ENCODE assay signal across 10 mouse cellular contexts in the genomic region with DNA sequence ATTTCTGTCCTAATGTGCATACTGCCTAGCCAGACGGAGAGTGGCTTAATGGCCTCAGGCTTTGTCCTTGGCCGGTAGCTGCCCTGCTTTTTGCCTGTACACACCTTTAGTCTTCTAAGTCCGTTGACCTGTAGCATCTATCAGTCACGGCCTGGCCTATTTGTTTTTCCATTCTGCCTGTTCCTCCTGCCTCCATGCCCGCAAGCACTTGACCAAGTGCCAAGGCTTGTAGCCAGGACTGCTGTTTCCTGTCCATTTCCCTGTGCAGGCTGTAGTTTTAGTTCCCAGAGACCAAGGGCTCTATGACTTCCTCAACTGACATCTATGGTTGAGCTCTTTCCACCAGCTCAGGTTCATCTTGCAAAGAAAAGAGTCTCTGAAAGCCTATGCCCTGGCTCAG.
DNase-seq lines count a peak whose midpoint lies in the region; ATAC-seq and TF ChIP-seq lines count a peak whose summit lies in the region.
"Had no signal": no experiment of that assay in that cellular context is flagged by ENCODE, and none has a peak within 500 bp of the region (broad histone marks: within the 10 kb centered on the region; RNA-seq: fewer than 3 reads in every experiment).

No protein-coding gene starts in this region.

- no peaks in the 10 kb centered on the region for H3K9me3 ChIP-seq in kidney, postnatal 0 days (replicated peaks; ENCODE audit: low read length)

- no peaks in the 10 kb centered on the region for H3K27me3 ChIP-seq in kidney, postnatal 0 days (ENCODE audit: insufficient read depth, low read length)
- H3K27me3 ChIP-seq: embryonic facial prominence, embryonic 13.5 days had no signal

- H3K9ac ChIP-seq in kidney, postnatal 0 days (ENCODE audit: low read depth, low read length): no peak overlapping the region
- H3K9ac ChIP-seq: embryonic facial prominence, embryonic 13.5 days had no signal

- H3K27ac ChIP-seq in kidney, postnatal 0 days: no peak overlapping the region
- H3K27ac ChIP-seq: embryonic facial prominence, embryonic 13.5 days had no signal

- no peak overlapping the region for H3K4me2 ChIP-seq in kidney, postnatal 0 days (ENCODE audit: low read length)
- H3K4me2 ChIP-seq: embryonic facial prominence, embryonic 13.5 days had no signal

- no peaks in the 10 kb centered on the region for H3K36me3 ChIP-seq in kidney, postnatal 0 days (ENCODE audit: insufficient read depth, low read length)
- H3K36me3 ChIP-seq: embryonic facial prominence, embryonic 13.5 days had no signal

- H3K4me3 ChIP-seq in kidney, postnatal 0 days (replicated peaks; ENCODE audit: low read depth, low read length): no peak overlapping the region
- H3K4me3 ChIP-seq: embryonic facial prominence, embryonic 13.5 days had no signal

- 0 out of 2 replicates have a peak, but pooled peaks cover 6% of the 10 kb centered on the region for H3K4me1 ChIP-seq in kidney, postnatal 0 days (replicated peaks; ENCODE audit: insufficient read depth, low read length)

- DNase-seq in Muller cell, postnatal 12 days (ENCODE audit: inconsistent ontology term): peak; percentile 33
- peak; percentile 40 for DNase-seq in NIH3T3 (ENCODE audit: low read depth)
- DNase-seq in kidney, postnatal 0 days (ENCODE audit: low spot score): peak; percentile 31
- DNase-seq in frontal cortex, postnatal 14 days (ENCODE audit: low spot score in 2 of 2): no peak
- no peak for DNase-seq in spleen, postnatal 36 days (ENCODE audit: low spot score in 2 of 2)
- DNase-seq in layer of hippocampus, adult 9-11 months: no peak
- DNase-seq: right cerebral cortex, postnatal 4 days had no signal

- no peak for TF ChIP-seq CTCF in kidney, postnatal 0 days (IDR thresholded peaks at IDR 0.05; ENCODE audit: low read depth)

- 0 out of 2 replicates have a peak, but pooled peaks have one; percentile 11 for ATAC-seq in common myeloid progenitor, adult 5-6 weeks (replicated peaks; ENCODE audit: low read depth, poor library complexity, severe bottlenecking)
- no peak for ATAC-seq in kidney, postnatal 0 days (replicated peaks; ENCODE audit: low FRiP score, low read depth)
- ATAC-seq: intestine, embryonic 16.5 days had no signal

- 73% methylated on average over 5 of the region's 5 CpGs for WGBS in kidney, postnatal 0 days

Comparison
In these comparisons a context has a peak if more than half of its experiments do, and no peak if none do; other contexts are left out.
1. DNase-seq: peak in Muller cell, postnatal 12 days (single experiment), NIH3T3 (single experiment) and kidney, postnatal 0 days (single experiment); none in frontal cortex, postnatal 14 days (0 of 2), spleen, postnatal 36 days (0 of 2) and layer of hippocampus, adult 9-11 months (single experiment).